In the genomic region with DNA sequence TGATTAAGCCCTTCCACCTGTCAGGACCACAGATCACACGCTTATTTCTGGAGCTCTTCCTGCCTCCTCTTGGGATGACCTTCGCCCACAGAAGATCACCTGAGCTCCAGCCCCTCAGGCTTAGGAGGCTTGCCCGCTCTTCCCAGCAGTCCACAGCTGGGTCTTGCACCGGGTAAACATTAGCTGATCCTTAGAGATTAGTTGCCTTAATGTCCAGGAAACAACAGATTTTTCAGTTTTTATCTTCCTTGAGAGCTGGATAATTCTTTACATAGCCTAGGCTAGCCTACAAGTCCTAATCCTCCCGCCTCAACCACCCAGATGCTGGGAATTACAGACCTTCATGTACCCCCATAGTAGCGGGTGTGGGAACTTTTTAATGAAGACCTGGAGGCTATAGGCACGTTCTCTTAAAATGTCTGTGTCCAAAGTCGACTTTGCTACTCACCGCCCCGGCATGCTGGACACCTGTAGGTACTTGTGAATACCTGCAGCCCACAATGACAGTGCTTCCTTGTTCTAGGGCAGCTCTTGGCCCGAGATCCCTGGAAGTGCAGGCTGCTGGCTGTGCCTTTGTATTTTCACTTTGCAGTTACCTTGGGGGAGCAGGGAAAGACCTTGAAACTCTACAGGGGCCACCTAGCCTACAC, we compare ENCODE assay signal across 1 mouse cellular context.
TF ChIP-seq lines count a peak whose summit lies in the region.

No protein-coding gene starts in this region.

TF ChIP-seq in CH12.LX, 34 proteins besides CTCF, POLR2A, EP300 and RAD21:
- TF ChIP-seq USF1 (IDR thresholded peaks at IDR 0.05; ENCODE audit: low read depth, low read length) (no peak), CHD2 (IDR thresholded peaks at IDR 0.05; ENCODE audit: low read length) (no peak), JUND (conservative IDR thresholded peaks at IDR 0.05; ENCODE audit: low read depth, low read length) (no peak), KAT2A (IDR thresholded peaks at IDR 0.05; ENCODE audit: insufficient replicate concordance, low read length) (no peak), MAX (IDR thresholded peaks at IDR 0.05; ENCODE audit: low read length) (no peak), ETS1 (conservative IDR thresholded peaks at IDR 0.05; ENCODE audit: low read depth, low read length) (no peak), HCFC1 (IDR thresholded peaks at IDR 0.05; ENCODE audit: low read depth, low read length) (no peak), ZNF384 (IDR thresholded peaks at IDR 0.05; ENCODE audit: low read depth, low read length) (no peak), ZMIZ1 (IDR thresholded peaks at IDR 0.05; ENCODE audit: low read depth, low read length) (no peak), POLR2AphosphoS2 (IDR thresholded peaks at IDR 0.05; ENCODE audit: low read depth, low read length) (no peak), MYC (IDR thresholded peaks at IDR 0.05; ENCODE audit: low read depth, low read length) (no peak), JUN (IDR thresholded peaks at IDR 0.05; ENCODE audit: insufficient read depth, low read depth, low read length) (no peak)
